Comparison of ENCODE assay signal across 21 mouse cellular contexts in genomic region chr12:49975553-49975952, GRCm38 (mm10).
DNase-seq lines count a peak whose midpoint lies in the region; ATAC-seq and TF ChIP-seq lines count a peak whose summit lies in the region.
"Had no signal": no experiment of that assay in that cellular context is flagged by ENCODE, and none has a peak within 500 bp of the region (broad histone marks: within the 10 kb centered on the region; RNA-seq: fewer than 3 reads in every experiment).

No protein-coding gene starts in this region.

- no peak overlapping the region for H3K9ac ChIP-seq in forebrain, embryonic 11.5 days (ENCODE audit: low read length)
- no peak overlapping the region for H3K9ac ChIP-seq in forebrain, embryonic 16.5 days (replicated peaks; ENCODE audit: low read depth, low read length)
- H3K9ac ChIP-seq: heart, embryonic 12.5 days; heart, embryonic 15.5 days; hindbrain, embryonic 12.5 days; hindbrain, embryonic 15.5 days had no signal

- WGBS in forebrain, embryonic 11.5 days, result 17% methylated on average over 1 of the region's 1 CpGs
- 6% methylated on average over 1 of the region's 1 CpGs for WGBS in forebrain, embryonic 16.5 days

- H3K4me2 ChIP-seq in forebrain, embryonic 11.5 days (ENCODE audit: low read depth, low read length, severe bottlenecking), result no peak overlapping the region
- no peak overlapping the region for H3K4me2 ChIP-seq in forebrain, embryonic 16.5 days (ENCODE audit: low read length)
- H3K4me2 ChIP-seq: heart, embryonic 12.5 days; heart, embryonic 15.5 days; hindbrain, embryonic 12.5 days; hindbrain, embryonic 15.5 days had no signal

- no peak for TF ChIP-seq POLR2A in brain, embryonic 14.5 days (IDR thresholded peaks at IDR 0.05; ENCODE audit: borderline replicate concordance, extremely low read depth, insufficient read depth, insufficient read length, poor library complexity, severe bottlenecking)

- no peak for DNase-seq in forebrain, embryonic 11.5 days (ENCODE audit: low spot score)
- DNase-seq in brain, embryonic 14.5 days (ENCODE audit: low read depth), result peak; percentile 64
- peak; percentile 20 for DNase-seq in retina, embryonic 14.5 days (ENCODE audit: low spot score)
- DNase-seq in cerebellum, postnatal 4 days (ENCODE audit: low spot score in 2 of 2), result no peak
- no peak for DNase-seq in right cerebral cortex, postnatal 36 days (ENCODE audit: low spot score in 2 of 2)
- DNase-seq: adrenal gland, adult 2 months; adrenal gland, postnatal 14 days; B cell, adult 2 months; cerebellum, adult 11-12 months; cerebellum, adult 8-10 months; cerebellum, postnatal 36 days; gastrocnemius, postnatal 25 days; kidney, adult 2 months had no signal

- no peaks in the 10 kb centered on the region for H3K9me3 ChIP-seq in forebrain, embryonic 11.5 days (ENCODE audit: control insufficient read depth, low read length)
- H3K9me3 ChIP-seq in forebrain, embryonic 16.5 days (ENCODE audit: control insufficient read depth, low read length), result no peaks in the 10 kb centered on the region
- H3K9me3 ChIP-seq: G1E; heart, embryonic 12.5 days; heart, embryonic 15.5 days; hindbrain, embryonic 12.5 days; hindbrain, embryonic 15.5 days had no signal

- peak; percentile 55; the same call in 1 of the 2 replicates for ATAC-seq in forebrain, embryonic 11.5 days (replicated peaks; ENCODE audit: low FRiP score)
- no peak for ATAC-seq in forebrain, embryonic 16.5 days
- ATAC-seq: intestine, postnatal 0 days had no signal

- H3K4me1 ChIP-seq in forebrain, embryonic 11.5 days (replicated peaks; ENCODE audit: control insufficient read depth, insufficient read depth, low read length), result 0 out of 2 replicates have a peak, but pooled peaks cover 3% of the 10 kb centered on the region
- H3K4me1 ChIP-seq in forebrain, embryonic 16.5 days (replicated peaks; ENCODE audit: control insufficient read depth, insufficient read depth, low read length), result peaks cover 2% of the 10 kb centered on the region; the same call in 1 of the 2 replicates
- H3K4me1 ChIP-seq: heart, embryonic 12.5 days; heart, embryonic 15.5 days; hindbrain, embryonic 15.5 days had no signal

- H3K27ac ChIP-seq in forebrain, embryonic 11.5 days (ENCODE audit: low read depth, low read length), result no peak overlapping the region
- no peak overlapping the region for H3K27ac ChIP-seq in forebrain, embryonic 16.5 days (ENCODE audit: low read length)
- H3K27ac ChIP-seq: heart, embryonic 15.5 days; hindbrain, embryonic 12.5 days; hindbrain, embryonic 15.5 days had no signal

- H3K36me3 ChIP-seq in forebrain, embryonic 11.5 days (ENCODE audit: control insufficient read depth, insufficient read depth, low read length), result no peaks in the 10 kb centered on the region
- no peaks in the 10 kb centered on the region for H3K36me3 ChIP-seq in forebrain, embryonic 16.5 days (ENCODE audit: control insufficient read depth, insufficient read depth)
- H3K36me3 ChIP-seq: G1E; heart, embryonic 12.5 days; heart, embryonic 15.5 days; hindbrain, embryonic 12.5 days; hindbrain, embryonic 15.5 days had no signal

- TF ChIP-seq CTCF in brain, embryonic 14.5 days (IDR thresholded peaks at IDR 0.05; ENCODE audit: borderline replicate concordance, extremely low read depth, insufficient read depth, insufficient read length), result no peak

- no peaks in the 10 kb centered on the region; the same call in 1 of the 2 replicates for H3K27me3 ChIP-seq in forebrain, embryonic 11.5 days (ENCODE audit: control insufficient read depth, insufficient read depth, low read length)
- H3K27me3 ChIP-seq in forebrain, embryonic 16.5 days (replicated peaks; ENCODE audit: control insufficient read depth, insufficient read depth, low read length), result no peaks in the 10 kb centered on the region
- H3K27me3 ChIP-seq: CH12.LX; heart, embryonic 12.5 days; heart, embryonic 15.5 days had no signal

- H3K4me3 ChIP-seq in forebrain, embryonic 11.5 days (ENCODE audit: low read depth, low read length), result no peak overlapping the region
- no peak overlapping the region for H3K4me3 ChIP-seq in forebrain, embryonic 16.5 days (replicated peaks; ENCODE audit: low read length)
- H3K4me3 ChIP-seq: heart, embryonic 12.5 days; heart, embryonic 15.5 days; hindbrain, embryonic 12.5 days; hindbrain, embryonic 15.5 days had no signal

Comparison
In these comparisons a context has a peak if more than half of its experiments do, and no peak if none do; other contexts are left out.
1. DNase-seq: peak in brain, embryonic 14.5 days (single experiment) and retina, embryonic 14.5 days (single experiment); none in forebrain, embryonic 11.5 days (single experiment), cerebellum, postnatal 4 days (0 of 2) and right cerebral cortex, postnatal 36 days (0 of 2).